Mouse (Mus musculus) midbrain, embryonic 10.5 days (tissue): ENCODE results near the gene Cryab. TPM values are rescaled to one million over a fixed set of nuclear protein-coding genes. Genes with fewer than 3 reads are reported as not detected.

Experiments used
- DNase-seq: peaks from one replicate; pipeline ENCODE4 v3.0.0-alpha.2; 2017; ENCODE audit warnings: low spot score
- H3K27ac ChIP-seq: fragments of 300-500 bp; sonication (generic); replicated peaks from 2 replicates; pipeline ENCODE4 v1.5.1; 2016; ENCODE audit warnings: mild to moderate bottlenecking
- H3K27me3 ChIP-seq: fragments of 300-500 bp; sonication (generic); 2 replicates; pipeline ENCODE4 v1.6.1; 2016; ENCODE audit warnings: low read depth, mild to moderate bottlenecking; ENCODE audit not compliant: poor library complexity, severe bottlenecking
- H3K36me3 ChIP-seq: fragments of 300-500 bp; sonication (generic); 2 replicates; pipeline ENCODE4 v1.6.1; 2016; ENCODE audit warnings: mild to moderate bottlenecking, moderate library complexity
- H3K4me1 ChIP-seq: fragments of 300-500 bp; sonication (generic); 2 replicates; pipeline ENCODE4 v1.6.1; 2016
- H3K4me3 ChIP-seq: fragments of 300-500 bp; sonication (generic); 2 replicates; pipeline ENCODE4 v1.5.1; 2016; ENCODE audit warnings: mild to moderate bottlenecking, moderate library complexity
- H3K9me3 ChIP-seq: fragments of 300-500 bp; sonication (generic); replicated peaks from 2 replicates; pipeline ENCODE4 v1.6.1; 2016; ENCODE audit warnings: mild to moderate bottlenecking
- whole genome bisulfite sequencing: fragments of 180-500 bp; shearing (Covaris S2); methylation state at CpG from one replicate; pipeline ENCODE4 v1.1.7; 2016; 5-methylcytosine and 5-hydroxymethylcytosine counted together
- polyA plus RNA-seq: library from polyadenylated mRNA; unstranded; fragments of >200 nt; fragmentation: Nextera tagmentation; extraction: Ambion mirVana; gene quantifications from 2 replicates; pipeline ENCODE4 v1.2.1, GENCODE M21; 2016

The Cryab gene
- polyA plus RNA-seq, 1 experiment from 2014 or later, result 3.6 TPM

DNA sequence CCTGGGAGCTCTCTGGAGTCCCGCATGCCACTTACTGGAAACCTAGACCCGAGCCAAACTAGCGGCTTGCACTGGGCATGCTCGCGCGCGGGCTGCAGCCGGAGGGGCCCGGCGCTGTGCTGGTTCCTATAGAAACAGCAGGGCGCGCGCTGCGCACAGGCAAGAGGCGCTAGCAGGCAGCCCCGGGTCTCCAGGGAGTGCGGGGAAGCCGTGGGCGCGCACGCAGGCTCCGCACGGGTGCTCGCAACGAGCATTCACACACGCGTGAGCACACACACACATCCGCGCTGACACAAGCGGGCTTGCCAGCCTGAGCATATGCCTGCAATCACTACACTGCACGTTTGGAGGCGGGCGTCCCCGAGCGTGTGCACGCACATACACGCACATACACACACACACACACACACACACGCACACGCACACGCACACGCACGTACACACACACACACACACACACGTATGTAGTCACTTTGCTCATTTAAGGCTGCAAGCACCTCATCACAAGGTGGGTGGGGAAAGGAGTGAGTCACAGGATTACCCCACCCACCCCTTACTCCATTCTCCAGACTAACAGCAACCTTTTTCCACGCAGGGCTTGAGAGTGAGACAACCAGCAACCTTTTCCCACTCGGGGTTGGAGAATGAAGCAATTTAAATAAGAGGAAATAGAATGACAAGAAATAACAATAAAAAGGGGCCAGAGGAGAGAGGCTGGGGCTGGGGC is 23.0 kb upstream of the Cryab start:
- WGBS, result under 1% methylated on average over 45 of the region's 45 CpGs
- Histone ChIP-seq H3K4me1 (peaks cover 63% of the 10 kb centered on the region), H3K27me3 (peaks cover 17% of the 10 kb centered on the region), H3K4me3 (peak overlapping the region; percentile 71), H3K36me3 (no peaks in the 10 kb centered on the region), H3K9me3 (no peaks in the 10 kb centered on the region), H3K27ac (peak overlapping the region; percentile 88)
- peak; percentile 86 for DNase-seq

DNA sequence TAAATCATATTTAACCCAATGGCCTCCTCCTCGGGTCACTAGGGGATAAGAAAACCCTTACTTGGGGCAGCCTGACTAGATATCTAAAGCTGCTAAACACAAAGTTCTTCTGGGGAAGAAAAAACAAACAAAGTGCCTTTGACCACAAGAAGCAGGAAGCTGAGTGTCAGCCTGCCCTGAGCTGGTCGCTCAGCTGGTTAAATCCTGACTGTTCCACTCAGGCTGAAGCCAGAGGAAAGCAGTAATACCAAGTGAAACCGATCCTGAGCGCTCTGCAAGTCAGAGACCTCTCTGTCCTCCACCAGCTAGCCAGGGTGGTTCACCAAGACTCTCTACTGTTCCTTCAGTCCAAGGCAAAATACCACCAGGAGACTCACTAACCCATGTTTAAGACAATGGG is 21.5 kb upstream of the Cryab start:
- Histone ChIP-seq H3K27me3 (peaks cover 17% of the 10 kb centered on the region), H3K27ac (no peak overlapping the region), H3K9me3 (no peaks in the 10 kb centered on the region), H3K36me3 (no peaks in the 10 kb centered on the region), H3K4me1 (peaks cover 61% of the 10 kb centered on the region), H3K4me3 (no peak overlapping the region)
- DNase-seq, result no peak
- 56% methylated on average over 4 of the region's 4 CpGs for WGBS

DNA sequence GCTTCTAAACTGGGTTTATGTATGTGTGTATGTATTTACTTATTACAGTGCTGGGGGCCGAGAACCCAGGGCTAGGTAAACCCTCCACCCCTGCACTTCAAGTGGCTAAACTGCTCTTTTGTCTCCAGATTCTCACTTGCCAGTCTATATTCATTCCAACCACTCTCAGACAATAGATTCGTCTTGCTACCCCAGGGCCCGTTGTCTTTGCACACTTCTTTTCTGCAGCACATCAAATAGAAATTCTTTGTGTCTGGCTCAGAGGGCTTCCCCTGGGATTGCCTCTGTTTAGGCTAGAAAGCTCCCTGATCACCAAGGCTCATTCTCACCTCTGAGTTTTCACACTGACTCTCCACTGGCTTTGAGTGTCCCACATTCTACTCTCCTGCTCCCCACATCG is 18.6 kb upstream of the Cryab start:
- WGBS, result 9% methylated on average over 4 of the region's 4 CpGs
- DNase-seq, result peak; percentile 27
- H3K27ac ChIP-seq, result peak overlapping the region; percentile 72

DNA sequence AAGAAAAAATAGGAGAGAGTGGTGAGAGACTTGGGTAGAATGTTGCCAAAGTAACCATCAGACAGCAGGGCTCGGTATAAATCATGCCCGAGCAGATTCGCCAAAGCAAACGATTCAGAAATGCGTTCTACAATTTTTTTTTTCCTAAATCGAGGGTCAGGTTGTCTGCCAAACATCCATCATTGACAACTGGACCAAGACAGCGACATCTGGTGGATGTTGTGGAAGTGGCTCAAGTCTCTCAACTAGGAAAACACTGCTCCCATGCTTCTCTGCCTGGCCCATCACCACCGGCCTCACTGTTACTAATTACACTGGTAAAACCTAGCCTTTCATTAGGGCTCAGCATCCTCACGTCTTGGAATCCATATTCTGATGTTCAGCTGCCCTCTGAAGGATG is 16.1 kb upstream of the Cryab start:
- H3K9me3 ChIP-seq, result no peaks in the 10 kb centered on the region
- H3K4me3 ChIP-seq, result 0 out of 2 replicates have a peak overlapping the region, but pooled peaks have one; percentile 23
- H3K36me3 ChIP-seq, result no peaks in the 10 kb centered on the region
- peak; percentile 47 for DNase-seq
- H3K27ac ChIP-seq, result no peak overlapping the region
- peaks cover 35% of the 10 kb centered on the region for H3K4me1 ChIP-seq
- WGBS, result 10% methylated on average over 9 of the region's 9 CpGs
- H3K27me3 ChIP-seq, result peaks cover 17% of the 10 kb centered on the region

More for the DNA sequence above, 18.6 kb upstream of the Cryab start:
- Histone ChIP-seq H3K36me3 (no peaks in the 10 kb centered on the region), H3K9me3 (no peaks in the 10 kb centered on the region), H3K4me3 (no peak overlapping the region), H3K4me1 (peaks cover 38% of the 10 kb centered on the region), H3K27me3 (peaks cover 19% of the 10 kb centered on the region)

DNA sequence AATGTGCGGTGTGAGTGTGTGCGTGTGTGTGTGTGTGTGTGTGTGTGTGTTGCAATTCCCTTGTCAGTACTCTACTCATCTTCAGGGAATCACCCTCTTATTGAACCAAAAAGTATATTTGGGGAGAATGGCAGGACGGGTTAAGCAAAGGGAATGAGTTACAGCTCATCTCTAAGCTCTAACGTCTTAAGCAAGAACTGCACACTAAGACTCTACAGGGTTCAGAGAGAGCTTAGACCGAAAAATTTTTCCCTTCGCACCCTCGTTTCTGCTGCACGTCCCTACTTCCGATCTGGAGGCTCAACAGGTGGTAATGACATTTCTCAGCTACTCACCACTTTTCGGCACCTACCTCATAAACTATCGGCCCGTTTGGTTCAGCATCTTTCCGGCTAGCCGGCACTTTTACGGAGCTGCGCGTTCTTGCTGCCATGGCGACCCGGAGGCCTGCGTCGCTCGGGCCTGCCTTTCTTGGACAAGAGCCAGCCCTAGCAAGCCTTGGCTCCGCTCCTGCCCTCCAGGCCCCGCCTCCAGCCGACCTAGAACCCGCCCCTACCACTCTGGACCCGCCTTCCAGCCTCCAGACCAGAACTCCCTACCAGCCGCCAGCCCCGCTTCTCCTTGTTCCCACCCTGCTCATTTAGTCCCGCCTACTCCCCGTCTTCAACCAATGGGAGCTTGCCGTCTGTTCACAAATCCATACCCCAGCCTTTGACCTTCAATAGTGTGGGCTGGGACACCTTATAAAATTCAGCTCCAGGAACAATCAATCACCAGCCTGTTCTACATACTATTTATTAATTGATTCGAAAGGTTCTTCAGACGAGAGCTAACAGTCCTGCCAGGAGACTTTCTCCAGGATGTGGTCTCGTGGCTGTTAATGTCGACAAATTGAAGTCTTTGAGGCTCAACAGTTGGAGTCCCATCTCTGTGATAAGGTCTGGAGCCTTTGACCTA is 11.9 kb upstream of the Cryab start, which contains the start of gene Dixdc1:
Dixdc1 (minus strand) TSS at position 604 of the 957 bp plus-strand sequence.
- H3K27ac ChIP-seq, result peak within 1 kb of the TSS; percentile 33; the same call in 1 of the 2 replicates
- peaks cover 15% of the 10 kb centered on the region for H3K4me1 ChIP-seq
- peak within 1 kb of the TSS; percentile 53 for H3K4me3 ChIP-seq
- peaks cover 14% of the 10 kb centered on the region for H3K27me3 ChIP-seq
- no peaks in the 10 kb centered on the region for H3K9me3 ChIP-seq
- no peaks in the 10 kb centered on the region for H3K36me3 ChIP-seq
- peak; percentile 93 for DNase-seq
- 15% methylated on average over 36 of the region's 36 CpGs for WGBS

DNA sequence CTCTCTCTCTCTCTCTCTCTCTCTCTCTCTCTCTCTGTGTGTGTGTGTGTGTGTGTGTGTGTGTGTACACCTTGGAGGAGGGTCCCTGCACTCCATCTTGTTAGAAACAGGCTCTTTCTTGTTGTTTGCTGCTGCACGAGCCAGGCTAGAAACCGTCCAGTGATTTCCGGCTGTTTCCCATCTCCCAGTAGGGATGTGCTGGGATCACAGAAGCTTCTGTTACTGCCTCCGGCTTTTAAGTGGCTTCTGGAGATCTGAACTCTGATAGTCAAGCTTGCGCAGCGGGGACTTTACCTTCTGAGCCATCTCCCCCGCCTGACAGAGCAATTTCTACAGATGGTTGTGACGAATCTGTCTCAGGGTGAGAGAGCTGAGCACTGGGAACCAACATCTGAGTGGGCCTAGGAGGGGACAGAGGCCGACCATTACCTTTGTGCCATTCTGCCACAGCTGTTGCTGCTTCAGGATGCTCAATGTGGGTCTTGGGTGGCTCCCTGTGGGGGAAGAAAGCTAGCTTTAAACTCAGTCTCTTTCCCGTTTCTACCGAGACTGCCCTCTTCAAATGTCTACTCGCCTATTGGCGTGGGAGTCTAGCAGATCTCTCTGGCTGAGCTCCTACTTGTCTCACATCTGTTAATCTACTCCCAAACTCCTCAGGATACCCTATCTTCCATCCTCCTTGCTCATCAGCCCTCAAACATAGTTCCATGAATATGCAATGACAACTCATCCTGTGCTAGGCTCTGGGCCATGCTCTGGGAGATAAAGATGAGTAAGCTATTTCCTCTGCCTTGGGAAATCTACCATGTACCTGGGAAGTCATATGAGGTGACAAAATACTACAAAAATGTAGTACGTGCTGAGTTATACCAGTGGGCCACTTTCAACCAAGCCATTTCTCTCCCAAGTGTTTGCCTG is 10.0 kb upstream of the Cryab start:
- no peak overlapping the region for H3K27ac ChIP-seq
- H3K27me3 ChIP-seq, result peaks cover 29% of the 10 kb centered on the region
- H3K36me3 ChIP-seq, result no peaks in the 10 kb centered on the region
- no peaks in the 10 kb centered on the region for H3K9me3 ChIP-seq
- no peak overlapping the region for H3K4me3 ChIP-seq
- H3K4me1 ChIP-seq, result peaks cover 18% of the 10 kb centered on the region
- WGBS, result 87% methylated on average over 14 of the region's 14 CpGs
- DNase-seq, result no peak

DNA sequence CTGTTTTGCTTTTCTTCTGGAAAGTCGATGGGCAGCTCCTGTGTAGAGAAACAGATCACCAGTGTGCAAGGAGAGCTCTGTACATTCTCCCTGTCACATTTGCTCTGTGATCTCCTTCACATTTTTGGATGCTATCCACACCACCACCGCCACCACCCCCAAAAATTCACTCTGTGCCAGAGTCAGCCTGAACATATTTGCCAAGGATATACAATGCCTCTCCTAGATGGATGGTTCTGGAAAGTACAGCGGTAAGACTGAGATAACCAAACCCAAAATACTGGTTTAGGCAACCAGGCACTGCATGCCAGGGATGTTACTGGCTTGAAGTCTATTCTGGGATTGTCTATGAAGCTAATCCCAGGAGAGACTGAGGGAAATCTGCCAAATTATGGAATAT is 8.9 kb upstream of the Cryab start:
- WGBS, result 86% methylated on average over 3 of the region's 3 CpGs
- no peaks in the 10 kb centered on the region for H3K36me3 ChIP-seq
- H3K9me3 ChIP-seq, result no peaks in the 10 kb centered on the region
- peaks cover 40% of the 10 kb centered on the region for H3K27me3 ChIP-seq
- DNase-seq, result no peak
- H3K4me1 ChIP-seq, result peaks cover 23% of the 10 kb centered on the region
- H3K27ac ChIP-seq, result no peak overlapping the region
- no peak overlapping the region for H3K4me3 ChIP-seq

DNA sequence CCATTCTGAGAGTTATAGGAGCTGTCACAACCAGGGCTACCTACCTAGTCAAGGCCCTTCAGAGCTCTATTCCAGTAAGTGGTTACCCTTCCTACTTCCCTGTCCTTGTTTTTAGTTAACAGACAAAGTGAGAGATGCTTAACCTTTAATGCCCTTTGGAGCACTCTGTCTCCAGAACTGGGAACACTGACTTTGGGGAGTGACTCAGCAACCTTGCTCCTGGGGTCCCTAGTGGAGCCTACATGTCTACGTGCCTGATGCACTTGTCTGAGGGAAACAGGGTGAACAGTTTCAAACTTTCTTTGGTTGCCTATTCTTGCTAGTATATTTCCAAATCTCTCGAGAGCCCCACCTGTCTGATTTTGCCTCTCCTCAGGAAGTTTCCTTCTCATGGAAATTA is 8.4 kb upstream of the Cryab start:
- H3K27me3 ChIP-seq, result peaks cover 41% of the 10 kb centered on the region
- H3K27ac ChIP-seq, result no peak overlapping the region
- 73% methylated on average over 2 of the region's 2 CpGs for WGBS
- DNase-seq, result no peak
- H3K36me3 ChIP-seq, result no peaks in the 10 kb centered on the region
- no peak overlapping the region for H3K4me3 ChIP-seq
- no peaks in the 10 kb centered on the region for H3K9me3 ChIP-seq
- H3K4me1 ChIP-seq, result peaks cover 23% of the 10 kb centered on the region

DNA sequence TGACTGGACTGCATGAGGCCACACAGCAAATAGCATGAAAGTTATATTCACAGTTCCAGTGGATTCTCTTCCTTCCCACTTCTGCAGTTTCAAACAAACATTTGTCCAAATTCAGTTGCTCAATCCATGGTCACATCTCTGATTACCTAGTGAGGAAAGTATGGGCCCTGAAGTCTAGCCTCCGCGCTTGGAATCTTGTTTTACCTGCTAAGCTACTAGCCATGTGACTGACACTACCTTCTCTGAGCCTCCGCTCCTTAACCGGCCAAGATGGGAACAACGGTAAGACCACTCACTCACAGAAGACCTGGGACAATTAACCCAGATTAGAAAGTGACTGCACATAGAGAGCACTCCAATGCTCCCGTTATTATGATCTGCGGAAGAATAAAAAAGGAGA is 5.3 kb upstream of the Cryab start:
- DNase-seq, result no peak
- Histone ChIP-seq H3K4me3 (peak overlapping the region; percentile 54), H3K27me3 (peaks cover 35% of the 10 kb centered on the region), H3K4me1 (peaks cover 10% of the 10 kb centered on the region), H3K27ac (peak overlapping the region; percentile 61; the same call in 1 of the 2 replicates), H3K36me3 (no peaks in the 10 kb centered on the region), H3K9me3 (no peaks in the 10 kb centered on the region)
- 12% methylated on average over 7 of the region's 7 CpGs for WGBS

DNA sequence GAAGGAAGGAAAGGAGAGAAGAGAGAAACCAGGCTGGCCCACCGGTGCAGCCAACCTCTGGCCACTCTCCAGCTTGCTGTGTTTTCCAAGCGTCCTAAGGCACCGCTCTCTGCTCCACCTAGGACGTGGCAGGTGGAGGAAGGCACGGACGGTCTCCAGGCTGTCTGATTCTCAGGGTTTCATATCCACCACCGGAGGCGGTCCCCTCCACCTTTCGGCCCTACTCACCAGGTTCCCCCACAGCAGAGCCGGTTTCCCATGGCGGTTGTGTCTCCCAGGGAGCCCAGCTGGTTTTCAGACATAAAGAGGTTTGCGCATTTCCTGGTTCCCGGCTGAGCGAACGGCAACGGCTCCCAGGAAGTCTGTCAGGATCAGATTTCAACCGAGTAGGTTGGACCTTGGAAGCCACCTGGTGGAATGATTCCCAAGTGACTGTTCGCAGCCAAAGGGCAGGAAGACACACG is 4.9 kb upstream of the Cryab start, which contains the start of gene 2310030G06Rik:
2310030G06Rik (minus strand) TSS at position 323 of the 464 bp plus-strand sequence.
- peak within 1 kb of the TSS; percentile 61; the same call in 1 of the 2 replicates for H3K27ac ChIP-seq
- no peaks in the 10 kb centered on the region for H3K9me3 ChIP-seq
- WGBS, result 2% methylated on average over 19 of the region's 19 CpGs
- peaks cover 10% of the 10 kb centered on the region for H3K4me1 ChIP-seq
- H3K27me3 ChIP-seq, result peaks cover 35% of the 10 kb centered on the region
- peak within 1 kb of the TSS; percentile 54 for H3K4me3 ChIP-seq
- H3K36me3 ChIP-seq, result no peaks in the 10 kb centered on the region
- DNase-seq, result peak; percentile 23

DNA sequence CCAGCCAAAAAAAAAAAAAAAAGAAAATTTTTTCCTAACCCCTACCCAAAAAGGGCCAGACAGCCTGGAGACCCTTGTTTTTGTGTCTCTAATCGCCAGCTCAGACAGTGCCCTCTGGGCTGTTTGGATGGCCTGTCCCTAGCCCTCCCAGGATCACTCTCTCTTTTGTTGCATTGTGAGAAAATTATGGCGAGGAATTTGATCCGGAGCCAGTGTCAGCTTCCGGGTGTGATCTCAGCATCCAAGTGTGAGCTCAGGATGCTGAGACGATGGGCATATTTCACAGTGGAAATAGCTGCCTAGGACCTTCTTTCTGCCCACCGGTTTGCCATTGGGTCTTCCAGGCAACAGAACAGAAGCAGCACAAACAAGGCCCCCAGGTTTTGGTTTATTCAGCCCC is 419 bp upstream of the Cryab start:
- Histone ChIP-seq H3K4me3 (no peak overlapping the region), H3K9me3 (no peaks in the 10 kb centered on the region), H3K4me1 (peaks cover 19% of the 10 kb centered on the region), H3K36me3 (no peaks in the 10 kb centered on the region), H3K27me3 (peaks cover 40% of the 10 kb centered on the region), H3K27ac (no peak overlapping the region)
- no peak for DNase-seq
- 76% methylated on average over 6 of the region's 6 CpGs for WGBS
